Mouse (Mus musculus) ES-E14 (cell line): ENCODE results near the gene Vmn1r5. TPM values are rescaled to one million over a fixed set of nuclear protein-coding genes. Genes with fewer than 3 reads are reported as not detected.
A peak's percentile ranks its signal among the peaks of the same experiment; 100 is the strongest.

Experiments used
- DNase-seq: peaks from one replicate; pipeline ENCODE4 v3.0.0-alpha.2; 2013; ENCODE audit warnings: low read depth, low spot score
- H3K27ac ChIP-seq: 2 replicates; pipeline ENCODE4 v1.5.1; 2012; ENCODE audit warnings: low read depth, mild to moderate bottlenecking, low read length, moderate library complexity, mixed read lengths; ENCODE audit not compliant: poor library complexity, insufficient read depth, severe bottlenecking
- H3K36me3 ChIP-seq: 2 replicates; pipeline ENCODE4 v1.6.1; 2012; ENCODE audit warnings: mild to moderate bottlenecking, low read length, moderate library complexity, mixed read lengths; ENCODE audit not compliant: control insufficient read depth, poor library complexity, insufficient read depth, severe bottlenecking
- H3K4me1 ChIP-seq, 2 experiments: fragments of 150-350 bp in 1 of 2; sonication (generic) in 1 of 2; 2 replicates each; pipeline ENCODE4 v1.6.1; 2012; ENCODE audit warnings: low read length in 2 of 2, mild to moderate bottlenecking in 1 of 2, mixed read lengths in 1 of 2; ENCODE audit not compliant: control insufficient read depth in 2 of 2, insufficient read depth in 2 of 2, poor library complexity in 1 of 2
- H3K4me3 ChIP-seq, 2 experiments: fragments of 150-350 bp in 1 of 2; sonication (generic) in 1 of 2; 2 replicates each; pipeline ENCODE4 v1.5.1; 2012; ENCODE audit warnings: low read length in 2 of 2, low read depth in 1 of 2, mild to moderate bottlenecking in 1 of 2, mixed read lengths in 1 of 2; ENCODE audit not compliant: insufficient read depth in 1 of 2, poor library complexity in 1 of 2, severe bottlenecking in 1 of 2
- H3K9ac ChIP-seq: 2 replicates; pipeline ENCODE4 v1.6.1; 2012; ENCODE audit warnings: low read depth, mild to moderate bottlenecking, low read length, mixed read lengths; ENCODE audit not compliant: poor library complexity, insufficient read depth, severe bottlenecking
- H3K9me3 ChIP-seq: fragments of 150-350 bp; sonication (generic); 2 replicates; pipeline ENCODE4 v1.6.1; 2012; ENCODE audit warnings: low read depth, mild to moderate bottlenecking, low read length; ENCODE audit not compliant: control insufficient read depth, insufficient read depth
- CHD2 ChIP-seq: IDR thresholded peaks from 2 replicates; pipeline ENCODE4 v1.6.1; 2014; ENCODE audit warnings: mild to moderate bottlenecking, low read depth, low read length, inconsistent platforms
- HCFC1 ChIP-seq: IDR thresholded peaks from 2 replicates; pipeline ENCODE4 v1.6.1; 2012; ENCODE audit warnings: low read length, inconsistent platforms, borderline replicate concordance; ENCODE audit not compliant: insufficient read depth
- MAFK ChIP-seq: IDR thresholded peaks from 2 replicates; pipeline ENCODE4 v1.6.1; 2014; ENCODE audit warnings: mild to moderate bottlenecking, low read depth, low read length, inconsistent platforms; ENCODE audit not compliant: insufficient read depth
- ZC3H11A ChIP-seq: IDR thresholded peaks from 2 replicates; pipeline ENCODE4 v1.6.1; 2012; ENCODE audit warnings: low read depth, mild to moderate bottlenecking, inconsistent platforms, low read length, borderline replicate concordance
- ZNF384 ChIP-seq: IDR thresholded peaks from 2 replicates; pipeline ENCODE4 v1.6.1; 2012; ENCODE audit warnings: low read depth, low read length, inconsistent platforms
- in situ Hi-C, 2 experiments: fragments of 600-800 bp; cut with MboI; formaldehyde crosslinking; loops; one replicate each; pipeline ENCODE4 v1.15.1; 2025; ENCODE audit warnings: low sequenced_read_pairs in 2 of 2, inconsistent platforms in 1 of 2; ENCODE audit not compliant: unreplicated experiment in 2 of 2
- total RNA-seq: library from RNA; depleted of rRNA; stranded (reverse); fragments of 300-350 nt; gene quantifications from 2 replicates; pipeline ENCODE4 v1.2.3, GENCODE M21; 2012; rRNA removed

Gene Vmn1r5
- not detected in 2 replicates for total RNA-seq

GRCm38 (mm10) chr6:56969973-56970372, at the start of gene Vmn1r5:
Gene Vmn1r5 (plus strand): TSS chr6:56970273.
- Histone ChIP-seq H3K4me1 (no peaks in the 10 kb centered on the region), H3K27ac (no peak within 1 kb of the TSS), H3K9me3 (no peaks in the 10 kb centered on the region), H3K4me3 (no peak within 1 kb of the TSS), H3K36me3 (no peaks in the 10 kb centered on the region), H3K9ac (no peak within 1 kb of the TSS)
- no peak for DNase-seq
- TF ChIP-seq CHD2 (no peak), ZNF384 (no peak), ZC3H11A (no peak), MAFK (no peak), HCFC1 (no peak)
- in situ Hi-C loops = no loop called here

DNA sequence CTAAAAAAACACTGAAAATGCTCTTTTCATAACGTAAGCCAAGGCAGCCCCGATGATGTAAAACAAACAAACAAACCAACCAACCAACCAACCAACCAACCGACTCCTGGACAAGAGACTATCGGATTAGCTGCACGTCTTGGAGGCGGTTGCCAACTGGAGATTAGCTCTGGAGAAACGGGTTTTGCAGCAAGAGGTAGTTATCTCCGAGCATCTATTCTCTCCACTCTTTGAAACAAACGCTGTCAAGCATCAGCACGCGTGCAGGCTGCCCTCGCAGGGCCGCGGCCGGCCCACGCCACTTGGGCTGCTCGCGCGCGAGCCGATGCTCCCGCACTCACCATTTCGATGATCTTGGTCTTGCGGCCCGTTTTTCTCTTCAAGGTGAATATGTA, 46.7 kb upstream of the Vmn1r5 start:
- peak overlapping the region; percentile 85 for H3K9ac ChIP-seq
- peak; percentile 12 for DNase-seq
- no peaks in the 10 kb centered on the region for H3K4me1 ChIP-seq
- TF ChIP-seq HCFC1 (no peak), MAFK (no peak), CHD2 (peak; percentile 41; the same call in 1 of the 2 replicates)
- no peaks in the 10 kb centered on the region for H3K36me3 ChIP-seq
- no peak overlapping the region for H3K27ac ChIP-seq
- in situ Hi-C loops = no loop called here
- peak overlapping the region; percentile 86 to 88 for H3K4me3 ChIP-seq
- H3K9me3 ChIP-seq = no peaks in the 10 kb centered on the region

GRCm38 (mm10) chr6:56923726-56924707, 46.1 kb upstream of the Vmn1r5 start, which contains the start of the genes Nt5c3 and Vmn1r4:
Gene Nt5c3 (minus strand): TSS chr6:56923932.
Gene Vmn1r4 (plus strand): TSS chr6:56924015.
- no peaks in the 10 kb centered on the region for H3K4me1 ChIP-seq
- peak; percentile 91 for DNase-seq
- peak within 1 kb of the TSS; percentile 86 to 88 for H3K4me3 ChIP-seq
- H3K9ac ChIP-seq = peak within 1 kb of the TSS; percentile 85
- H3K9me3 ChIP-seq = no peaks in the 10 kb centered on the region
- no peak for TF ChIP-seq ZNF384
- TF ChIP-seq CHD2 = peak; percentile 72
- TF ChIP-seq ZC3H11A = no peak
- no peak for TF ChIP-seq MAFK
- TF ChIP-seq HCFC1 = peak; percentile 91
- no peaks in the 10 kb centered on the region for H3K36me3 ChIP-seq
- in situ Hi-C loops = no loop called here
- H3K27ac ChIP-seq = peak within 1 kb of the TSS; percentile 71; the same call in 1 of the 2 replicates

- in situ Hi-C loops = no loop called here
- H3K9ac ChIP-seq = no peak overlapping the region
Observed at GRCm38 (mm10) chr6:56931648-56932415, 38.2 kb upstream of the Vmn1r5 start.

More at GRCm38 (mm10) chr6:56931648-56932415, 38.2 kb upstream of the Vmn1r5 start:
- Histone ChIP-seq H3K4me3 (no peak overlapping the region), H3K9me3 (no peaks in the 10 kb centered on the region), H3K36me3 (no peaks in the 10 kb centered on the region), H3K4me1 (no peaks in the 10 kb centered on the region), H3K27ac (no peak overlapping the region)
- no peak for DNase-seq
- TF ChIP-seq HCFC1 (no peak), MAFK (no peak), ZNF384 (no peak), CHD2 (no peak), ZC3H11A (no peak)
